In the genomic region with DNA sequence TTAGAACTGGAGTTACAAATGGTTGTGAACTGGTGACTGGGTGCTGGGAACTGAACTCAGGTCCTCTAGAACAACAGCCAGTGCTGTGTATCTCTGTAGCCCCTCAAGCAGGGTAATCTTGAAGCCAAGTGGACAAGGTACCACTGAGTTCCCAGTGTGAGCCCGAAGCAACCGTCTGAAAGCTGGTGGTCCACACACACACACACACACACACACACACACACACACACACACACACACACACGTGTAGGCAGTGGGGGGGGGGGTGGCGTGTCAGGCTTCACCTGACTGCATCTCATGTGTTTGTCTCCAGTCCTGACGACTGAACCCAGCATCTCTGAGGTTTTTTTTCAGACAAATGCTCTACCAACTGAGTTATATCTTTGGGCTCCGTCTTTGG, we compare ENCODE assay signal across 33 mouse cellular contexts.
"Had no signal": no experiment of that assay in that cellular context is flagged by ENCODE, and none has a peak within 500 bp of the region (broad histone marks: within the 10 kb centered on the region; RNA-seq: fewer than 3 reads in every experiment).

No protein-coding gene starts in this region.

- H3K27ac ChIP-seq: heart, embryonic 13.5 days; heart, embryonic 15.5 days; hindbrain, embryonic 10.5 days; hindbrain, embryonic 12.5 days; hindbrain, embryonic 13.5 days; hindbrain, embryonic 14.5 days; hindbrain, embryonic 15.5 days; hindbrain, postnatal 0 days; intestine, embryonic 15.5 days; kidney, embryonic 15.5 days; kidney, postnatal 0 days; layer of hippocampus, adult 2 months; left cerebral cortex, adult 2 months had no signal

- H3K4me3 ChIP-seq: heart, embryonic 12.5 days; heart, embryonic 13.5 days; heart, embryonic 15.5 days; hindbrain, embryonic 10.5 days; hindbrain, embryonic 12.5 days; hindbrain, embryonic 13.5 days; hindbrain, embryonic 15.5 days; intestine, embryonic 15.5 days; kidney, embryonic 15.5 days; layer of hippocampus, adult 2 months; left cerebral cortex, adult 2 months had no signal

- H3K9ac ChIP-seq: heart, embryonic 12.5 days; heart, embryonic 13.5 days; heart, embryonic 15.5 days; hindbrain, embryonic 12.5 days; hindbrain, embryonic 13.5 days; hindbrain, embryonic 14.5 days; hindbrain, embryonic 15.5 days; intestine, embryonic 15.5 days; kidney, embryonic 15.5 days had no signal

- H3K4me1 ChIP-seq: heart, embryonic 12.5 days; heart, embryonic 13.5 days; heart, embryonic 15.5 days; hindbrain, embryonic 10.5 days; hindbrain, embryonic 12.5 days; hindbrain, embryonic 15.5 days; intestine, embryonic 15.5 days; kidney, embryonic 15.5 days had no signal

- ATAC-seq: hindbrain, embryonic 16.5 days; hindbrain, postnatal 0 days; inflammation-experienced regulatory T-cells, adult 6 months; intestine, embryonic 15.5 days; intestine, embryonic 16.5 days; intestine, postnatal 0 days had no signal

- H3K27me3 ChIP-seq: heart, embryonic 12.5 days; heart, embryonic 15.5 days; hindbrain, embryonic 12.5 days; hindbrain, embryonic 13.5 days; hindbrain, embryonic 15.5 days; intestine, embryonic 15.5 days; kidney, embryonic 15.5 days had no signal

- H3K4me2 ChIP-seq: heart, embryonic 11.5 days; heart, embryonic 12.5 days; heart, embryonic 13.5 days; heart, embryonic 15.5 days; hindbrain, embryonic 12.5 days; hindbrain, embryonic 13.5 days; hindbrain, embryonic 14.5 days; hindbrain, embryonic 15.5 days; intestine, embryonic 15.5 days; kidney, embryonic 15.5 days had no signal

- DNase-seq: heart, postnatal 10 days; heart, postnatal 14 days; heart, postnatal 4 days; kidney, adult 11 months; kidney, adult 18-20 months; kidney, adult 2 months; kidney, adult 8-10 months; kidney, adult 9 months; kidney, postnatal 10 days; kidney, postnatal 14 days; kidney, postnatal 36 days; kidney, postnatal 4 days; layer of hippocampus, adult 9-11 months; layer of hippocampus, postnatal 36 days had no signal

- H3K36me3 ChIP-seq: kidney, embryonic 15.5 days had no signal

- H3K9me3 ChIP-seq: heart, embryonic 12.5 days; heart, embryonic 13.5 days; heart, embryonic 15.5 days; hindbrain, embryonic 10.5 days; hindbrain, embryonic 12.5 days; hindbrain, embryonic 13.5 days; hindbrain, embryonic 15.5 days; intestine, embryonic 15.5 days; kidney, embryonic 15.5 days had no signal
